ENCODE assay signal across 11 mouse cellular contexts in genomic region chr15:25486158-25486557, GRCm38 (mm10).
DNase-seq lines count a peak whose midpoint lies in the region; ATAC-seq and TF ChIP-seq lines count a peak whose summit lies in the region.
"Had no signal": no experiment of that assay in that cellular context is flagged by ENCODE, and none has a peak within 500 bp of the region (broad histone marks: within the 10 kb centered on the region; RNA-seq: fewer than 3 reads in every experiment).

No protein-coding gene starts in this region.

- DNase-seq in cerebellum, postnatal 10 days = peak; percentile 44 to 60
- no peak for DNase-seq in cerebellum, adult 8-10 months
- peak; percentile 83 for DNase-seq in kidney, postnatal 0 days (ENCODE audit: low spot score)
- DNase-seq in R1 (ENCODE audit: low read depth, low spot score) = peak; percentile 20
- DNase-seq in liver, embryonic 13.5 days = no peak
- no peak for DNase-seq in right cerebral cortex, adult 18-20 months
- no peak for DNase-seq in cerebellum, adult 9-10 months
- DNase-seq: adrenal gland, postnatal 10 days; B cell, adult 2 months; thymus, adult 18-20 months had no signal

- 81% methylated on average over 7 of the region's 7 CpGs for WGBS in kidney, postnatal 0 days
- WGBS in kidney, embryonic 16.5 days = 79% methylated on average over 7 of the region's 7 CpGs
- 54% methylated on average over 7 of the region's 7 CpGs for WGBS in liver, embryonic 13.5 days (ENCODE audit: insufficient replicate concordance)

- no peaks in the 10 kb centered on the region for H3K36me3 ChIP-seq in kidney, postnatal 0 days (ENCODE audit: insufficient read depth, low read length)
- H3K36me3 ChIP-seq in kidney, embryonic 16.5 days (ENCODE audit: insufficient read depth, low read length) = no peaks in the 10 kb centered on the region
- H3K36me3 ChIP-seq in liver, embryonic 13.5 days = no peaks in the 10 kb centered on the region

- TF ChIP-seq CTCF in kidney, postnatal 0 days (IDR thresholded peaks at IDR 0.05; ENCODE audit: low read depth) = peak; percentile 74

- 0 out of 2 replicates have a peak, but pooled peaks have one; percentile 46 for ATAC-seq in kidney, postnatal 0 days (replicated peaks; ENCODE audit: low FRiP score, low read depth)
- ATAC-seq in kidney, embryonic 16.5 days (ENCODE audit: low FRiP score, low TSS enrichment) = no peak
- no peak; the same call in 1 of the 2 replicates for ATAC-seq in liver, embryonic 13.5 days (ENCODE audit: low read depth)

- no peak overlapping the region for H3K9ac ChIP-seq in kidney, postnatal 0 days (ENCODE audit: low read depth, low read length)
- no peak overlapping the region for H3K9ac ChIP-seq in kidney, embryonic 16.5 days (replicated peaks; ENCODE audit: low read length)
- H3K9ac ChIP-seq in liver, embryonic 13.5 days = no peak overlapping the region

- no peak overlapping the region for H3K4me2 ChIP-seq in kidney, postnatal 0 days (ENCODE audit: low read length)
- no peak overlapping the region for H3K4me2 ChIP-seq in kidney, embryonic 16.5 days (replicated peaks; ENCODE audit: low read depth, low read length)
- peak overlapping the region; percentile 23; the same call in 1 of the 2 replicates for H3K4me2 ChIP-seq in liver, embryonic 13.5 days

- no peaks in the 10 kb centered on the region for H3K27me3 ChIP-seq in kidney, postnatal 0 days (ENCODE audit: insufficient read depth, low read length)
- no peaks in the 10 kb centered on the region for H3K27me3 ChIP-seq in kidney, embryonic 16.5 days (ENCODE audit: insufficient read depth, low read length)
- no peaks in the 10 kb centered on the region for H3K27me3 ChIP-seq in liver, embryonic 13.5 days

- H3K4me3 ChIP-seq in kidney, postnatal 0 days (replicated peaks; ENCODE audit: low read depth, low read length) = no peak overlapping the region
- no peak overlapping the region for H3K4me3 ChIP-seq in kidney, embryonic 16.5 days (ENCODE audit: low read length)
- no peak overlapping the region for H3K4me3 ChIP-seq in liver, embryonic 13.5 days (replicated peaks)

- no peak overlapping the region for H3K27ac ChIP-seq in kidney, postnatal 0 days
- H3K27ac ChIP-seq in kidney, embryonic 16.5 days (ENCODE audit: low read length) = no peak overlapping the region
- H3K27ac ChIP-seq in liver, embryonic 13.5 days = peak overlapping the region; percentile 73

- H3K4me1 ChIP-seq in kidney, postnatal 0 days (replicated peaks; ENCODE audit: insufficient read depth, low read length) = no peaks in the 10 kb centered on the region
- no peaks in the 10 kb centered on the region for H3K4me1 ChIP-seq in kidney, embryonic 16.5 days (ENCODE audit: insufficient read depth, low read length)
- no peaks in the 10 kb centered on the region for H3K4me1 ChIP-seq in liver, embryonic 13.5 days (replicated peaks)

- no peaks in the 10 kb centered on the region for H3K9me3 ChIP-seq in kidney, postnatal 0 days (replicated peaks; ENCODE audit: low read length)
- H3K9me3 ChIP-seq in kidney, embryonic 16.5 days (ENCODE audit: low read length) = no peaks in the 10 kb centered on the region
- H3K9me3 ChIP-seq in liver, embryonic 13.5 days (replicated peaks) = no peaks in the 10 kb centered on the region

Comparison
In these comparisons a context has a peak if more than half of its experiments do, and no peak if none do; other contexts are left out.
1. DNase-seq: peak in cerebellum, postnatal 10 days (2 of 2), kidney, postnatal 0 days (single experiment) and R1 (single experiment); none in cerebellum, adult 8-10 months (single experiment), liver, embryonic 13.5 days (single experiment), right cerebral cortex, adult 18-20 months (single experiment) and cerebellum, adult 9-10 months (single experiment).